Mouse (Mus musculus): Measurements from ENCODE around the gene 4930402K13Rik.
"Not testable (repeated sequence)": the region's sequence is repeated elsewhere in the genome, so short reads cannot be mapped to it uniquely, and the experiment has no call there.

4930402K13Rik gene

DNA sequence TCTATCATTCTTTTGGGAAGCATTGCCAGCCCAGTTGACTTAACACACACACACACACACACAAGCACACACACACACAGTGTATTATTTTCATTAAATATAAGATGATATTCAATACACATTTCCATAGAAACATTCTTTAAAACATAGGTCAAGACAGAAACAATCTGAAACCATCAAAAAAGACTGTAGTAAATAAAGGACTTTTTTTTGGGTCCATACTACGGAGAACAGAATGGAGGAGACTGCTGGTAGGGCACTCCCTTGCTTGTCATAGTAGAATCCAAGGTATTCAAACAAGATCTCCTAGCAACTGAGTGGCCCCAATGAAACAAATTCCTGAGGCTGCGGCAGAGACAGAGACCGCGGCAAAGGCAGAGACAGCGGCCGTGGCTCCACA lies at the start of gene 4930402K13Rik:
TSS of gene 4930402K13Rik (plus strand) at position 301 of the 400 bp plus-strand sequence.
- DNase-seq (ENCODE audit: low spot score in 2 of 2): no peak

DNA sequence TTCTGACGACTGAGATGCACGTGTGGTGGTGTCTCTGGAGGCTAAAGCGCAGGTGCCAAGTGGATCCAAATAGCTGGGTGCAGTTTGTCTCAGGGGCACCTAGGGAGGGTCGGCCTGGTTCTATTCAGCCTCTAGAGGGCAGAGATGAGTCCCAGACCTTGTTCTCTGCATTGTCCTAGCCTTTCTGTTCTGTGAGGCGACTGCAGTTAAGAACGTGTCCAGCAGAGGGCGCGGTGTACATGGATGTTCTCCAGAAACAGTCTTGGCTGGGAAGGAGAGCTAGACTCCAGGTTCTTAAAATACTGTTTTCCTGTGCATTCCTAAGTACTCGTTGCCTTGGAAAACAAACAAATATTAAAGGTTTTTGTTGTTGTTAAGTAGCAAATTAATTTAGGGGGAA lies 43.4 kb upstream of the 4930402K13Rik start:
- peak; percentile 25 to 71 for DNase-seq (ENCODE audit: low spot score in 2 of 2)

DNA sequence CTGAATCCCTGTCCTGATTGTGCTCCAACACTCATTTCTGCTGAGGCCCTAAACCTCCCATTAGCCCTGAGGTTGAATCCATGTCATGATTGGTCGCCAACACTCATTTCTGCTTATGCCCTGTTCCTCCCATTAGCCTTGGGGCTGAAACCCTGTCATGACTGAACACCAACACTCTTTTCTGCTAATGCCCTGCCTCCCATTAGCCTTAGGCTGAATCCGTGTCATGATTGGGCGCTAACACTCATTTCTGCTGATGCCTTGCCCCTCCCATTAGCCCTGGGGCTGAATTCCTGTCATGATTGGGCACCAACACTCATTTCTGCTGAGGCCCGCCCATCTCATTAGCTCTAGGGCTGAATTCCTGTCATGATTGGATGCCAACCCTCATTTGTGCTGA lies 42.3 kb upstream of the 4930402K13Rik start:
- DNase-seq (ENCODE audit: low spot score in 2 of 2): no peak

DNA sequence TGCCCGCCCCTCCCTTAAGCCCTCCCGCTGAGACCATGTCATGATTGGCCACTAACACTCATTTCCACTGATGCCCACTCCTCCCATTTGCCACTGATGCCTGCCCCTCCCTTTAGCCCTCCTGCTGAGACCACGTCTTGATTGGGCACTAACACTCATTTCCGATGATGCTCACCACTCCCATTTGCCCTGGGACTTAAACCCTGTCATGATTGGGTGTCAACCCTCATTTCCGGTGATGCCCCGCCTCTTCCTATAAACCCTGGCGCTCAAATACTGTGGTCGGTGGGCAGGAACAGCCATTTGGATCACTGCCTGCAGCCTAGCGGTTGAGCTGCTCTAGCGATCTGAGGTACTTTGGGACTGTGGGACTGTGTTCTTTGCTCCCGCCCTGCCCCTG lies 41.6 kb upstream of the 4930402K13Rik start, which contains the start of gene Fthl17f:
TSS of gene Fthl17f (plus strand) at position 301 of the 400 bp plus-strand sequence.
- not testable (repeated sequence) for DNase-seq (ENCODE audit: low spot score in 2 of 2)

DNA sequence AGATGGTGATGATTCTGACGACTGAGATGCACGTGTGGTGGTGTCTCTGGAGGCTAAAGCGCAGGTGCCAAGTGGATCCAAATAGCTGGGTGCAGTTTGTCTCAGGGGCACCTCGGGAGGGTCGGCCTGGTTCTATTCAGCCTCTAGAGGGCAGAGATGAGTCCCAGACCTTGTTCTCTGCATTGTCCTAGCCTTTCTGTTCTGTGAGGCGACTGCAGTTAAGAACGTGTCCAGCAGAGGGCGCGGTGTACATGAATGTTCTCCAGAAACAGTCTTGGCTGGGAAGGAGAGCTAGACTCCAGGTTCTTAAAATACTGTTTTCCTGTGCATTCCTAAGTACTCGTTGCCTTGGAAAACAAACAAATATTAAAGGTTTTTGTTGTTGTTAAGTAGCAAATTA lies 26.7 kb upstream of the 4930402K13Rik start:
- DNase-seq (ENCODE audit: low spot score in 2 of 2): peak in 1 of 2 experiments; percentile 60

DNA sequence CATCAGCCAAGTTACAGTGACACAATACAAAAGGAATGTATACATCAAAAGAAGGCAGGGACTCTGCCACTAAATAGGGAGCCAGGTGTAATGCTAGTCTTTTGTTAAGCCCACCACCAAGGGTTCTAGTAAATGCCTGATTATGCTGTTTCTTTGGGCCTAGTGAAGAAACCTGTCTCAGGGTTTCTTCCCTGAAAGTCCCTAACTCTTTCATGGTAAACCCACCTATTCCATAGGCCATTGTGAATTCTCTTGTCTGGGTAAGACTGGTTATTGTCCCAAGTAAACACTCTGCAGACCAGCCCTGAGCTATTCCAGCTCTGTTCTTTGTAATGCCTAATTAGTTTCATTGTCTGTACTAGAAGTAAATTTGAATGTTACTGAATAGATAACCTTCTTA lies 9.3 kb upstream of the 4930402K13Rik start:
- DNase-seq (ENCODE audit: low spot score in 2 of 2): not testable (repeated sequence)

DNA sequence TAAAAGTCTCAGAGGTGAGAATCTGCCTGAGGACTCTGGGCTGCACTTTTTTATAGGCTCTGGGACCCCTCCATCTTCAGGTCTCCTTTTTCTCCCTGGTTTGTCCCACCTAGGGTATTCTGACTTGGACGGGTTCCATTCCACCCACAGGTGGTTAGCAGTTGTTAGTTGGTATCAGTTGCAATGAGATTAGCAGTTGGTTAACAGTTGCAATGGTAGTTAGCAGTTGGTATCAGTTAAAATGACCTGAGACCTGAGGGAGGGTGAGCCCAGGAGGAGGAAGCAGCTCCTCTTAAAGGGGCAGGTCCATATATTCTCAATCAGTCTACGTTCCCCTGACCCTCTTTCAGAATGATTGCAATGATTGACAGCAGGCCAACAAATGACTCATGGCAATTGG lies 6.0 kb downstream of the 4930402K13Rik start:
- DNase-seq (ENCODE audit: low spot score in 2 of 2): no peak

DNA sequence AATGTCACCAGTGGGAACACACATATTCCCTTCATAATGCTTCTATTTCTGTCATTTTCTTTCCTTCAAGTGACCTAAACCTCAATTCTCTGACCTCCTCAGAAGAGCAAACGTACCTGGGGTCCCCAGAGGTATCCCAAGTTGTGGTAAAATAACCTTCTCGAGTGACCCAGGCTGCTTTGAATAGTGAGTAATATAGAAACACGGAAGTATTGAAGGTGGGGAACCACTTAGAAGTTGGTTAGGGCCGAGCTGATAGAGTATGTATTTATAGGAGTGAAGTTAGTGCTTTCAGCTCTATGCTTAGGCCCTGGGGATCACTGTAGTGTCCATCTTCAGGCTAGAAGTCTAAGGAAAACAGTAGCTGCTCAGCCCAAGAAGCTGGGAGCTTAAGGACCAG lies 20.6 kb downstream of the 4930402K13Rik start:
- no peak for DNase-seq (ENCODE audit: low spot score in 2 of 2)

DNA sequence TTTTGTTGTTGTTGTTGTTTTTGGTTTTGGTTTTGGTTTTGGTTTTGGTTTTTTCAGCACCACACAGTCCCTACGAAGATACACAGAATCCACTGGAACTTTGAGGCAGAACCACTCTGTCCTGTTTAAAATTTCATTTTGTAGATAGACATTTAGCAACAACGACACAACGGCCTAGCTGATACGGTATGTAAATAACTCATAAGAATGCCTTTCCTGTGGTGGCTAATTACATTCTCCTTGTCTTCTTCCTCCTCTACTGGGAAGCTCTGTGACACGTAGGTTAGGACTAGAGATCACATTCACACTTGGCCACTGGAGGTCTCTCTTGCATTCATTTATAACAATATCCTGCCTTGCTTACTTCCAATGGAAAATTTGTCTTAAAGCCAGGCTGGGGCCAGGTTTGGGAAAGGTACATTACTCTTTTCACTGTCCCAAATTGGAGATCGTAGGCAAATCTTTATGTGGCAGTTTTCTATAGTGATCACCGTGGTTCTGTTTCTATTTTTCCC lies 24.0 kb downstream of the 4930402K13Rik start:
- DNase-seq (ENCODE audit: low spot score in 2 of 2): no peak

DNA sequence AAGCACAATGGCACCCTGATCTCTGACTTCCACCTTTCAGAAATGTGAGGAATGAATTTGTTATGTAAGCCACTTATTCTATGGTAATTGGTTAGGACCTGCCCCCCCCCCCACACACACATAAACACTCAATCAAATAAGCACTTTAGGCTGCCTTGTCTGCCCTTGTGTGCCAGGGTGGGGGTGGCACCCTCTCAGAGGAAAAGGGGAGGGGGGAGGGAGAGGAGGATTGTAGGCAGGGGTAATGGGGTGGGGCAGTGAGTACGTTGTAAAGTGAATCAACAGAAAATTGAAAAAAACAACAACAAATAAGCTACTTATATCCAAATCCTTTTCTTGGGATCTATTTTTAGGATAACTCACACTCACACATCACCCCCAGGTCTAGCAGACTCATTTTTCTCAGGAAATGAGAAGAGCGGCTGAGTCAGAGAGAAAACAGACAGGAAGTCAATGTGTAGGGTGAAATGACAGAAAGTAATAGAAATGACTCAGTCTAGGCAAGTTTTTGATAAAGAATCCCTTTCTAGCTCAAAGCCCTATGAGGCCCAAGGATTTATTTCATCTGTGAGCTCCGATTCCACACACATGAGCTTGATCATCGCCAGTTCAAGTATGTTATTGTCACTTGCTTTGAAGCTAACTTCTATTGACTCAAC lies 35.1 kb downstream of the 4930402K13Rik start:
- no peak for DNase-seq (ENCODE audit: low spot score in 2 of 2)

DNA sequence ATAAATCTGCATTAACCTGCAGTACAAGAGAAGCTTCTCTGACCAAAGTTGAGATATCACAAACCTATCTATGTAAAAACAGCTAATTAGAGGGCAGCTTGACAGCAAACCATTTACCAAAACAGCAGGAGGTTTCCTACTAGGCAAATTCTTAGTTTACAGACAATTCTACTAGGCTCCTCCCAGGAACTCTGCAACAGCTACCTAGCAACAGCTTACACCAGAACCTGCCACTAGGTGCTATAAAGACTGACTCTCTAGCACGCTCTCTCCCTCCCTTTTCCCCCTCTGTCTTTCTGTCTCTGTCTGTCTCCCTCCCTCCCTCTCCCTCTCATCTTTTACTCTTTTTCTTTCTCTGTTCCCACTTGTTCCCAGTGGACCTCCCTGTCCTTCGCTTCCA lies 38.3 kb downstream of the 4930402K13Rik start:
- DNase-seq (ENCODE audit: low spot score in 2 of 2): no peak

Measured in urinary bladder, adult 18-20 months (tissue).